Mouse (Mus musculus) heart, postnatal 0 days (tissue): ENCODE measurements around the gene Foxj3. TPM values are rescaled to one million over a fixed set of nuclear protein-coding genes. Genes with fewer than 3 reads are reported as not detected.
"Not testable (repeated sequence)": the region's sequence is repeated elsewhere in the genome, so short reads cannot be mapped to it uniquely, and the experiment has no call there.

Experiments used
- ATAC-seq: fragments of 200-750 bp; cut with Nextera tagmentation; 2 replicates; pipeline ENCODE4 v1.8.0; 2017; ENCODE audit warnings: low read depth, moderate number of reproducible peaks, moderate library complexity; ENCODE audit not compliant: insufficient read depth
- DNase-seq: peaks from one replicate; pipeline ENCODE4 v3.0.0-alpha.2; 2016; ENCODE audit warnings: low spot score
- H3K27ac ChIP-seq: fragments of 300-500 bp; sonication (generic); 2 replicates; pipeline ENCODE4 v1.5.1; 2014; ENCODE audit warnings: low read depth, mild to moderate bottlenecking
- H3K27me3 ChIP-seq: fragments of 300-500 bp; sonication (generic); 2 replicates; pipeline ENCODE4 v1.6.1; 2014; ENCODE audit warnings: low read length, mixed read lengths; ENCODE audit not compliant: control insufficient read depth, insufficient read depth
- H3K36me3 ChIP-seq: fragments of 300-500 bp; sonication (generic); replicated peaks from 2 replicates; pipeline ENCODE4 v1.6.1; 2014; ENCODE audit warnings: low read length, mixed read lengths; ENCODE audit not compliant: control insufficient read depth, insufficient read depth
- H3K4me1 ChIP-seq: fragments of 300-500 bp; sonication (generic); 2 replicates; pipeline ENCODE4 v1.6.1; 2014; ENCODE audit warnings: antibody characterized with exemption; ENCODE audit not compliant: control insufficient read depth, insufficient read depth
- H3K4me2 ChIP-seq: fragments of 300-500 bp; sonication (generic); 2 replicates; pipeline ENCODE4 v1.6.1; 2014; ENCODE audit warnings: low read depth, mild to moderate bottlenecking, low read length, moderate library complexity
- H3K4me3 ChIP-seq: fragments of 300-500 bp; sonication (generic); 2 replicates; pipeline ENCODE4 v1.5.1; 2014; ENCODE audit warnings: low read depth, low read length
- H3K9ac ChIP-seq: fragments of 300-500 bp; sonication (generic); replicated peaks from 2 replicates; pipeline ENCODE4 v1.6.1; 2014; ENCODE audit warnings: low read depth, low read length, mixed read lengths
- H3K9me3 ChIP-seq: fragments of 300-500 bp; sonication (generic); replicated peaks from 2 replicates; pipeline ENCODE4 v1.6.1; 2016; ENCODE audit warnings: low read length; ENCODE audit not compliant: control insufficient read depth
- CTCF ChIP-seq: IDR thresholded peaks from 2 replicates; pipeline ENCODE4 v1.5.1; 2016; ENCODE audit warnings: antibody characterized with exemption, control low read depth, low read depth
- EP300 ChIP-seq: IDR thresholded peaks from 2 replicates; pipeline ENCODE4 v1.6.1; 2016; ENCODE audit warnings: antibody characterized with exemption, low read depth
- WGBS: fragments of 180-500 bp; shearing (Covaris S2); extraction: QIAGEN DNeasy Blood & Tissue Kit; methylation state at CpG from one replicate; pipeline ENCODE4 v1.1.7; 2014; 5-methylcytosine and 5-hydroxymethylcytosine counted together
- polyA plus RNA-seq: library from polyadenylated mRNA; unstranded; fragments of >200 nt; fragmentation: Nextera tagmentation; extraction: Ambion mirVana; gene quantifications from 2 replicates; pipeline ENCODE4 v1.2.1, GENCODE M21; 2015
- total RNA-seq: library from RNA; depleted of rRNA; stranded (reverse); fragments of >200 nt; gene quantifications from 2 replicates; pipeline ENCODE4 v1.2.3, GENCODE M21; 2014; ENCODE audit warnings: low replicate concordance

The Foxj3 gene
- total and polyA plus RNA-seq, 2 experiments from 2014 or later = 10.7 to 16.6 TPM

- Histone ChIP-seq H3K27ac (peak overlapping the region; percentile 51; the same call in 1 of the 2 replicates), H3K4me2 (no peak overlapping the region), H3K27me3 (no peaks in the 10 kb centered on the region), H3K36me3 (peaks cover 27% of the 10 kb centered on the region), H3K9ac (no peak overlapping the region), H3K9me3 (no peaks in the 10 kb centered on the region), H3K4me1 (peaks cover 7% of the 10 kb centered on the region; the same call in 1 of the 2 replicates), H3K4me3 (no peak overlapping the region)
- DNase-seq (no peak), ATAC-seq (no peak)
- TF ChIP-seq EP300 (no peak), CTCF (no peak)
- WGBS = 34% methylated on average over 4 of the region's 4 CpGs
These were observed 77.9 kb downstream of the Foxj3 start for GRCm38 (mm10) chr4:119614724-119615123.

- Histone ChIP-seq H3K27me3 (no peaks in the 10 kb centered on the region), H3K9ac (no peak overlapping the region), H3K27ac (peak overlapping the region; percentile 15; the same call in 1 of the 2 replicates), H3K4me1 (0 out of 2 replicates have a peak, but pooled peaks cover 4% of the 10 kb centered on the region), H3K4me2 (no peak overlapping the region), H3K4me3 (no peak overlapping the region), H3K9me3 (no peaks in the 10 kb centered on the region), H3K36me3 (peaks cover 61% of the 10 kb centered on the region)
- DNase-seq = peak; percentile 29
- no peak for ATAC-seq
- WGBS = 34% methylated on average over 7 of the region's 7 CpGs
- TF ChIP-seq CTCF = no peak
- TF ChIP-seq EP300 = no peak
These were observed 89.4 kb downstream of the Foxj3 start for GRCm38 (mm10) chr4:119626081-119626645.

- ATAC-seq (no peak), DNase-seq (no peak)
- no peak overlapping the region for H3K9ac ChIP-seq
- WGBS = 34% methylated on average over 3 of the region's 3 CpGs
- H3K9me3 ChIP-seq = no peaks in the 10 kb centered on the region
- peak overlapping the region; percentile 4; the same call in 1 of the 2 replicates for H3K27ac ChIP-seq
- no peak overlapping the region for H3K4me3 ChIP-seq
- H3K4me2 ChIP-seq = no peak overlapping the region
- TF ChIP-seq EP300 = no peak
- no peak for TF ChIP-seq CTCF
- peaks cover 4% of the 10 kb centered on the region; the same call in 1 of the 2 replicates for H3K4me1 ChIP-seq
- no peaks in the 10 kb centered on the region for H3K27me3 ChIP-seq
- peaks cover 56% of the 10 kb centered on the region for H3K36me3 ChIP-seq
These were observed 90.1 kb downstream of the Foxj3 start for GRCm38 (mm10) chr4:119626876-119627275.

- H3K36me3 ChIP-seq = peaks cover 52% of the 10 kb centered on the region
- 27% methylated on average over 4 of the region's 4 CpGs for WGBS
- no peak for ATAC-seq
These were observed 90.5 kb downstream of the Foxj3 start for GRCm38 (mm10) chr4:119627317-119627716.

GRCm38 (mm10) chr4:119628363-119628762 is 91.6 kb downstream of the Foxj3 start:
- not testable (repeated sequence) for H3K4me3 ChIP-seq, H3K9ac ChIP-seq, H3K9me3 ChIP-seq, H3K27me3 ChIP-seq, H3K4me2 ChIP-seq, H3K27ac ChIP-seq, ATAC-seq, DNase-seq
- WGBS = 64% methylated on average over 4 of the region's 4 CpGs
- Histone ChIP-seq H3K36me3 (peaks cover 42% of the 10 kb centered on the region), H3K4me1 (peaks cover 13% of the 10 kb centered on the region)
- TF ChIP-seq CTCF = 0 out of 2 replicates have a peak, but pooled peaks have one; percentile 10

More at GRCm38 (mm10) chr4:119627317-119627716, 90.5 kb downstream of the Foxj3 start:
- no peak for TF ChIP-seq CTCF
- no peak for TF ChIP-seq EP300
- no peak overlapping the region for H3K9ac ChIP-seq
- H3K4me3 ChIP-seq = no peak overlapping the region
- no peak overlapping the region for H3K4me2 ChIP-seq
- no peaks in the 10 kb centered on the region for H3K9me3 ChIP-seq
- DNase-seq = no peak
- no peaks in the 10 kb centered on the region for H3K27me3 ChIP-seq
- H3K4me1 ChIP-seq = peaks cover 4% of the 10 kb centered on the region; the same call in 1 of the 2 replicates
- H3K27ac ChIP-seq = peak overlapping the region; percentile 4; the same call in 1 of the 2 replicates
